Mouse (Mus musculus) hindbrain, embryonic 10.5 days (tissue): ENCODE results near the gene Sgsh. TPM values are rescaled to one million over a fixed set of nuclear protein-coding genes. Genes with fewer than 3 reads are reported as not detected.

Experiments
- DNase-seq: peaks from one replicate; pipeline ENCODE4 v3.0.0-alpha.2; 2017; ENCODE audit warnings: low spot score
- H3K27ac ChIP-seq: fragments of 300-500 bp; sonication (generic); 2 replicates; pipeline ENCODE4 v1.5.1; 2016; ENCODE audit warnings: mild to moderate bottlenecking, moderate library complexity
- H3K27me3 ChIP-seq: fragments of 300-500 bp; sonication (generic); 2 replicates; pipeline ENCODE4 v1.6.1; 2016; ENCODE audit warnings: mild to moderate bottlenecking; ENCODE audit not compliant: poor library complexity, insufficient read depth, severe bottlenecking
- H3K36me3 ChIP-seq: fragments of 300-500 bp; sonication (generic); 2 replicates; pipeline ENCODE4 v1.6.1; 2016; ENCODE audit warnings: mild to moderate bottlenecking, moderate library complexity
- H3K4me1 ChIP-seq: fragments of 300-500 bp; sonication (generic); replicated peaks from 2 replicates; pipeline ENCODE4 v1.6.1; 2016; ENCODE audit warnings: mild to moderate bottlenecking
- H3K4me3 ChIP-seq: fragments of 300-500 bp; sonication (generic); 2 replicates; pipeline ENCODE4 v1.5.1; 2016; ENCODE audit warnings: mild to moderate bottlenecking, moderate library complexity
- H3K9me3 ChIP-seq: fragments of 300-500 bp; sonication (generic); 2 replicates; pipeline ENCODE4 v1.6.1; 2016; ENCODE audit warnings: mild to moderate bottlenecking, moderate library complexity
- WGBS: fragments of 180-500 bp; shearing (Covaris S2); methylation state at CpG from one replicate; pipeline ENCODE4 v1.1.7; 2016; 5-methylcytosine and 5-hydroxymethylcytosine counted together
- polyA plus RNA-seq: library from polyadenylated mRNA; unstranded; fragments of >200 nt; fragmentation: Nextera tagmentation; extraction: Ambion mirVana; gene quantifications from 2 replicates; pipeline ENCODE4 v1.2.1, GENCODE M21; 2016

Gene Sgsh
- polyA plus RNA-seq, result 6.8 and 7.1 TPM in 2 replicates

DNA sequence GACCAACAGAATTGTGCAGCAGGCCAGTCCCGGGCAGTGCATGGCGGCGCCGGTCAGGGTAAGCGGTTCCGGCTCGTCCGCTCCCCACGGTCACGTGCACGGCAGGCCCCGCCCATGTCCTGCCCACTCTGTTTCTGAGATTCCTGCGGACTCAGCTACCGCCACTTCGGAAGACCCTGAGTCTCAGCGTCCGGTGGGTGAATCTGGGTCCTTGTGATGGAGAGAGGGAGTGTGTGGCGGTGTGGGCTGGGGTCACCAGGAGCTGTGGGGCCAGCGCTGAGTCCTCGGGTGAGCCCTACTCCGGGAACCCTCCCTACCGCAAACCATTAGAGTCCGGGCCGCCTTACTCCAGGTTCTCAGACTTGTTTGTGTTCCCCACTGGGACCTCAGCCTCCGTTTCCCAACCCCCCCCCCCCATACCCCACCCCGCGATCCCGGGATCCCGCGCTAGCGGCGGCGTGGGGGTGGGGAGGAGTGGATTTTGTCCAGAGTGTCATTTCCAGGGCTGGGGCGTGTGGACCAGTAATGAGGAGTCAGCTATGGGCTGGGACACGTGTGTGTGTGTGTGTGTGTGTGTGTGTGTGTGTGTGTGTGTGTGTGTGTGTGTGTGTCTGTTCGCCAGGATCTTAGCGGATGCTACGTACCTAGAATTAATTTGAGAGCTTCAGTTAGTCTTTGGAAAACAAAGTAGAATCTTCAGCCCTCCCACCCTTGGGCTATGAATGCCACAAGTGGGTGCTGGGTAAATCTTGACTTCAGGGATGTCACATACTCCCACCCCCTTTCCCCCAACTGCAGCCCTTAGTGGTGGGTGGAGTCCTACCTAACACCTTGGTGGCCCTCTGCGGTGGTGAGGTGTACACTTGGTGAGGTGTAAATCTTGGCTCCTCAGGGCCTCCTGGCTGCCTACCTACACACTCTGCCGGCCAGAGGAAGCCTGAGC is at the start of gene Sgsh, which contains the start of gene Slc26a11:
Sgsh (minus strand) TSS at position 94 of the 943 bp plus-strand sequence.
Slc26a11 (plus strand) TSS at position 115 of the 943 bp plus-strand sequence.
- Histone ChIP-seq H3K36me3 (peaks cover 20% of the 10 kb centered on the region), H3K9me3 (no peaks in the 10 kb centered on the region), H3K27ac (peak within 1 kb of the TSS; percentile 91), H3K27me3 (peaks cover 11% of the 10 kb centered on the region; the same call in 1 of the 2 replicates), H3K4me3 (peak within 1 kb of the TSS; percentile 85), H3K4me1 (peaks cover 32% of the 10 kb centered on the region)
- peak; percentile 88 for DNase-seq
- WGBS, result 1% methylated on average over 40 of the region's 40 CpGs

DNA sequence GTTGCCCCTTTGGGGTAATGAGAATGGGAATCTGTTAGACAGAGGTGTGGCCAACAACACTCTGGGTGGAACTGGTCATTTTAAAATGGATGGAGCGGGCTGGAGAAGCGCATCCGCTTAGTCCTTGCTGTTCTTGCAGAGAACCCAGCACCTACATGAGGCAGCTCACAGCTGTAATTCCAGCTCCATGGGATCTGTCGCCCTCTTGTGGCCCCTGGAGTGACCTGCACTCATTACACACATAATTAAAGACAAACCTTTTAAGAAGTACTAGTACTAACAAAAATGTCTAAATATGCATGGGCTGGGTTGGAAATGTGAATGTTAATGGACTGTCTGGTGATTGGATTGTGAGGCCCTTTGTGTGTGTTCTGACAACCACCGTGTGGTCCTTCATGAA is 49.3 kb upstream of the Sgsh start:
- peak; percentile 52 for DNase-seq
- H3K27me3 ChIP-seq, result no peaks in the 10 kb centered on the region
- 0 out of 2 replicates have a peak, but pooled peaks cover under 1% of the 10 kb centered on the region for H3K4me1 ChIP-seq
- no peaks in the 10 kb centered on the region for H3K9me3 ChIP-seq
- H3K27ac ChIP-seq, result no peak overlapping the region
- no peak overlapping the region for H3K4me3 ChIP-seq
- 46% methylated on average over 5 of the region's 5 CpGs for WGBS
- no peaks in the 10 kb centered on the region for H3K36me3 ChIP-seq

DNA sequence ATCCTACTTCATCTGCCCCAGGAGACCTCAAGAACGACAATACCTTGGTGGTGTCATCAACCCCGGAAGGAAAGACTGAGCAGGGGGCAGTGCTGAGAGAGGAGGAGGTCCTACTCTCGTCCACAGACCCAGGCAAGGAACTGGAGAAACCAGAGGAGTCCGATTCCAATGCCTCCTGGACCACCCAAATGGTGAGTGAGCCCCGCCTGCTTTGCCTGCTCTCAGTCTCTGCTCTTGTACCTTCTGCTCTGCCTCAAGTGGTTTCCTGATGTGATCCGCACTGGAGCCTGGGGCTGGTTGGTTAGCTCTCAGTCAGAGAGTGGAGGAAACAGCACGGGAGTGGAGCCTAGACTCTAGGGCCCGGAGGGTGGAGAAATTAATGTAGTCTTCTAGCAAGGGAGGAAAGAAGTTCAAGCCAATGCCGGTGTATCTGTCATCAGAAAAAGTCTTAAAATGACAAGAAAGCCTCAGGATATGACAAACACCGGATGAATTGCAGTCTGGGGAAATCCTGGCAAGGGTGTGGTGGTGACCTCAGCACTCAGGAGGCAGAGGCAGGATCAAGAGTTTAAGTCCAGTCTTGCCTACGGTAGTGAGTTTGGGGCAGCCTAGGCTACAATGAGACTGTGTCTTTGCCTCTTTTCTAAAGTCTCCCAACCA is 47.3 kb upstream of the Sgsh start:
- 51% methylated on average over 11 of the region's 11 CpGs for WGBS
- no peak for DNase-seq
- no peaks in the 10 kb centered on the region for H3K9me3 ChIP-seq
- H3K4me3 ChIP-seq, result no peak overlapping the region
- peaks cover 8% of the 10 kb centered on the region for H3K27me3 ChIP-seq
- no peaks in the 10 kb centered on the region for H3K4me1 ChIP-seq
- H3K36me3 ChIP-seq, result no peaks in the 10 kb centered on the region
- H3K27ac ChIP-seq, result no peak overlapping the region

DNA sequence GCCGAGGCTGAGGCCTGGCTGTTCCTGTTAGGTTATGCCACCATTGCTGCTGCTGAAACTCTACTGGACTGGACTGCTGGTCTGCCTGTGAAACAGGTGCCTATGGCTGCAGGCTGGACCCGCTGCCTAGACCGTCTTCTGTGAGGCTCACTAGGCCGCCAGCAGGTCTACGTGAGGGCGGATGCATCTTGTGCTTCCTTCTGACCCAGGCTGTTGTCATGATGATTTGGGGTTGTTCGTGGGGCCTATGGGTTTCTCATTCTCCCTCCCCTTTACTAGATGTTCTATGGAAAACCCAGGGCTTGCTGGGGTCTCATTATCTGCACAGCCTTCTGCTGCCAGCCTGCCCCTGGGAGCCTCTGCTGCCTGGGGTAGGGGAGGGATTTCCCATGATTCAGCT is 41.1 kb upstream of the Sgsh start:
- H3K27me3 ChIP-seq, result peaks cover 65% of the 10 kb centered on the region
- 34% methylated on average over 7 of the region's 7 CpGs for WGBS
- H3K9me3 ChIP-seq, result no peaks in the 10 kb centered on the region
- H3K4me3 ChIP-seq, result no peak overlapping the region
- H3K36me3 ChIP-seq, result no peaks in the 10 kb centered on the region
- no peak overlapping the region for H3K27ac ChIP-seq
- DNase-seq, result no peak
- H3K4me1 ChIP-seq, result peaks cover 27% of the 10 kb centered on the region

DNA sequence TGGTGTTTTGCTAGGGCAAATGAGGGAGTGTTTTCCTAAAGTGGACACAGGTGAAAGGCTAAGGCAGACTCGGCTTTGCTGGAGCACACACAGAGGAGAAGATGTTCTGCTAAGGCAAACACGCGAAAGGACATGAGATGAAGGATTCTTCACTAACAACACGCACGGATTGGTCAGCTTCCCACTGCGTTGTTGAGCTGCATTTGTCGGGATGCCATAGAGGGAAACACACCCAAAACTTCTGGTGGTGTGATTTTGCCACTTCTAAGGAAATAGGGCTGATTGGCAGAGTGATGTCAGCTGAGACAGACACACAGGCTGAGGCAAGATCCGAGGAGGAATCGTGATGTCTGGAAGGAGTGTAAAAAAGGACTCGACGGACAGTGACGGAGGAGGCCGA is 40.6 kb upstream of the Sgsh start:
- no peaks in the 10 kb centered on the region for H3K9me3 ChIP-seq
- H3K27me3 ChIP-seq, result peaks cover 71% of the 10 kb centered on the region
- H3K4me1 ChIP-seq, result peaks cover 31% of the 10 kb centered on the region
- no peaks in the 10 kb centered on the region for H3K36me3 ChIP-seq
- DNase-seq, result no peak
- H3K4me3 ChIP-seq, result no peak overlapping the region
- 13% methylated on average over 13 of the region's 13 CpGs for WGBS
- no peak overlapping the region for H3K27ac ChIP-seq

DNA sequence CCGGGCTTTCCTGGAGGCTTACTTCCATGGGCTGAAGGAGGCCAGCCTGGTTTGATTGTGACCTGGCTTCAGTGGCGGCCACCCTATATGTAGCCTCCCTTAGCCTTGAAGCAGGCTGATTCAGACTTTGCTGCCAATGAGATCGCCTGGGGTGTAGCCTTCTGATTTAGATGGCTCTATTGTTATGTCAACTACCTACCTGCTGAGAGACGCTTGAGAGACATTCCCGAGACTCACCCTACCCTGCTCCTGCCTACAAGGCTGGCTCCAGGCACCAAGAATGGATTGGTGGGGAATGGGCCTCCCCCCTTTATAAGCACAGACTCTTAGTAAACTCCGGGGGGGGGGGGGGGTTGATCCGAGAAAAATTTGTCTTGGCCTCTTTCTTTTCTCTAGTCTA is 40.1 kb upstream of the Sgsh start:
- Histone ChIP-seq H3K4me1 (peaks cover 36% of the 10 kb centered on the region), H3K9me3 (no peaks in the 10 kb centered on the region), H3K36me3 (no peaks in the 10 kb centered on the region), H3K27me3 (peaks cover 76% of the 10 kb centered on the region), H3K27ac (no peak overlapping the region), H3K4me3 (no peak overlapping the region)
- 4% methylated on average over 7 of the region's 7 CpGs for WGBS
- DNase-seq, result no peak

DNA sequence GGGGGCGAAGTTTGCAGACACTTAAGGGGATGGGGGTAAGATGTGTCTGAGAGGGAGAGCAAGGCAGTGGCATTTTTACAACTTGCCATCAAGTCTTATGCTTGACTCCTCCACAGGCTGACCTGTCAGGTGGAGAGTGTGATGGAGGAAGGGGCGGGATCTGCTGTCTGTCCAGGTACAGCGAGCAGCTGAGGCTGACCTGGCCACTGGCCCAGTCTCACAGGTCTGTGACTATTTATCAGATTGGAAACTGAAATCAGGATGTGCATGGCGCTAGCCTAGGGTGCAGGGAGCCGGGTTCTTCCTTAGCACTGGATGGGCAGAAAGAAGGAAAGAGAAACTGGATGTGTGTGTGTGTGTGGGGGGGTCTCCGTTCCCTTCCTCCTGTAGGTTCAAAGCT is 38.9 kb upstream of the Sgsh start:
- no peak overlapping the region for H3K27ac ChIP-seq
- WGBS, result 47% methylated on average over 6 of the region's 6 CpGs
- H3K4me3 ChIP-seq, result no peak overlapping the region
- H3K4me1 ChIP-seq, result peaks cover 47% of the 10 kb centered on the region
- no peaks in the 10 kb centered on the region for H3K36me3 ChIP-seq
- DNase-seq, result no peak
- no peaks in the 10 kb centered on the region for H3K9me3 ChIP-seq
- peaks cover 88% of the 10 kb centered on the region for H3K27me3 ChIP-seq

DNA sequence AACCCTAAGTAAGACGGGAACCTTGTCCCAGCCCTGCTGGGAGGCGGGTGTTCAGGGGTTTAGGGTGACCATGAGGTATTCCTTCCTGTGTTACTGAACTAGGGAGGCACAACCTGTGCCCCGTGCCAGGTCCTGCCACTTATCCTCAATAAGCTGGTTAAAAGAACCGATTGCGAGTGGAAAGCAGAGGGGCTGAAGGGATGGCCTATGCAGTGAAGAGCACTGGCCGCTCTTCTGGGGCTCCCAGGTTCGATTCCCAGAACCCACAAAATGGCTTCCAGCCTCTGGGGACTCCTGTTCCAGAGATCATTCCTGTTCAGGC is 38.1 kb upstream of the Sgsh start:
- WGBS, result 28% methylated on average over 7 of the region's 7 CpGs
- Histone ChIP-seq H3K4me3 (peak overlapping the region; percentile 58), H3K4me1 (peaks cover 47% of the 10 kb centered on the region), H3K9me3 (no peaks in the 10 kb centered on the region), H3K27me3 (peaks cover 91% of the 10 kb centered on the region), H3K36me3 (no peaks in the 10 kb centered on the region), H3K27ac (no peak overlapping the region)
- no peak for DNase-seq

DNA sequence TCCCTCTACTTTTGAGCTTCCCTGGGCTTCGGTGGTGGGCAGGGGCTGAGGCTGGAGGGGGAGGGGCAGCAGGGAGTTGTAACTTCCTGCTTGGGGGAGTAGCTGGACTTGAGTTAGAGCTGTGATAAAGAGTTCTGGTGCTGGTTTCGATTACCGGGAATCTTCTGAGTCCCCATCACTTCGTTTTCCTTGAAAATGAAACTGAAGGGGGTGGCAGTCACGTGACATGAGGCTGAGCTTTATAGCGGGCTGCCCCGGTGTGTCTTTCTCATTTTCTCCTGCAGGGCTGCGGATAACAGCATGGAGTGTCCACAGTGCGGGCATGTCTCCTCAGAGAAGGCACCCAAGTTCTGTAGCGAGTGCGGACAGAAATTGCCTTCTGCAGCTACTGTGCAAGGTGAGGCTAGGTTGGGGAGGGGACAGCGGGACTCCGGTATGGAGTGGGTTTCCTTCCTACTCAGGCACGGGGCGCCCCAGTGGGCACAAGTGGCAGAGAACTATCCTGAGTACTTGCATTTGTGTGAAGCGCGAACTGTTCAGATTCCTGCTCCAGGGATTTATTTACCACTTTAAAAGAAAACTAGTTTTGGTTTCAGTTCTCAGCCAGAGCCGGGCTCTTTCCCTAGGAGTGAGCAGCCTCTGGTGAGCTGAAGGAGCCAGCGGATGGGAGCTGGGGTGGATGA is 37.6 kb upstream of the Sgsh start, which contains the start of gene Rnf213:
Rnf213 (plus strand) TSS at position 301 of the 683 bp plus-strand sequence.
- 2% methylated on average over 19 of the region's 19 CpGs for WGBS
- Histone ChIP-seq H3K36me3 (no peaks in the 10 kb centered on the region), H3K9me3 (no peaks in the 10 kb centered on the region), H3K4me3 (peak within 1 kb of the TSS; percentile 58), H3K4me1 (peaks cover 47% of the 10 kb centered on the region), H3K27ac (no peak within 1 kb of the TSS; the same call in 1 of the 2 replicates), H3K27me3 (peaks cover 93% of the 10 kb centered on the region)
- DNase-seq, result peak; percentile 61

DNA sequence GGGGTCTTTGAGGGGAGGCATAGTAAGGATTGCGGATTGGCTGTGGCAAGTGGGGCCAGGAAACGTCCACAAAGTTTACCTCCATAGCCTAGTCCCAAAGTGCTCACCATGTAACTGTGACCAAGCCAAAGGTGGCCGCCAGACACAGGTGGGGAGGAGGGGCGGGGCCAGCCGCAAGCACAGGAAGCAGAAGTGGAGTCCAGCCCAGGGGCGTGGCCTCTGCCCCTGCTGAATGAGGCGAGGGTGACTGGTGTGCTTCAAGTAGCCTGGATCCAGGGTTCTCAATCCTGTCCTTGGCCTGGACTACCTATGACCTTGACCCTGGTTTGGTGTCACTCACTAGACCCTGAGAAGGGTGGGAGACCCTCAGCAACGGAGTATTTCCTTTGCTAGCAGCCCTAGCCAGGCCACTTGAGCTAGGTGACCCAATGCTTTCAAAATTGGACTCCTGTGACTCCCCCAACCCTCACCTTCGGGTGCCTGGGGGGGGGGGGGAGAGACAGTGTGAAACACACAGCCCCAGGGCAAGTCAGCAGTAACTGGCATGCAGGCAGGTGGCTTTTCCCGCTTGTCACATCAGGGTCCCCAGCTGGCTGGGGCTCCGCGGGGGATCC is 36.8 kb upstream of the Sgsh start:
- Histone ChIP-seq H3K27me3 (peaks cover 96% of the 10 kb centered on the region), H3K36me3 (no peaks in the 10 kb centered on the region), H3K27ac (no peak overlapping the region), H3K4me1 (peaks cover 47% of the 10 kb centered on the region), H3K4me3 (peak overlapping the region; percentile 24), H3K9me3 (no peaks in the 10 kb centered on the region)
- no peak for DNase-seq
- WGBS, result 4% methylated on average over 12 of the region's 12 CpGs

DNA sequence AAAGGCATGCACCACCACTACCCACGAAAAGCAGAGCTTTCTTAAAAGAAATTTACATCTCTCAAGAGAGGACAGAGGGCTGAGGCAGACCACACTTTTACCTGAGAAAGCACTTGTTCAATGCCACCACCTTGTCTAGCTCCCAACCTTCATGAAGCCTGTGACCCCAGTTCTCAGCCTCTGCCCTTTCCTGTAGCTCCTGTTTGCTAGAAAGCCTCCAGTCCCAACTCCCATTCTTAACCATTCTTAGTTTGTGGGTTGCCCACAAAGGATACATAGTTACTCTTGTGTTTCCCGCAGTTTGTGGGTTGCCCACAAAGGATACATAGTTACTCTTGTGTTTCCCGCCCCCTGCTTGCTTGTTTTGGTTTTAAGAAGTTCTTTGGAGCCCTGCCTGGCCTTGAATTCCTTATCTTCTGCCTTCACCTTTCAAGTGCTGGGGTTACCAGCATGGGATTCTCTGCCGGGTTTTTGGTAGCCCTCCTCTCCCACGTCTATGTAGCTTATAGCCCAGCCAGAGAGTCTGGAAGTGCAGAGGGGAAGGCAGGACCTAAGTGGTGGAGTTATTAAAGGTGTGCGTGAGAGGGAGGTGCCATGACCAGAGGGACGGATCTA is 36.2 kb upstream of the Sgsh start:
- Histone ChIP-seq H3K27me3 (peaks cover 90% of the 10 kb centered on the region), H3K36me3 (no peaks in the 10 kb centered on the region), H3K27ac (no peak overlapping the region), H3K4me1 (peaks cover 44% of the 10 kb centered on the region), H3K9me3 (no peaks in the 10 kb centered on the region), H3K4me3 (no peak overlapping the region)
- no peak for DNase-seq
- 28% methylated on average over 7 of the region's 7 CpGs for WGBS
